Mouse (Mus musculus) left cerebral cortex, postnatal 36 days (tissue): ENCODE results near the gene Cacna2d4. TPM values are rescaled to one million over a fixed set of nuclear protein-coding genes. Genes with fewer than 3 reads are reported as not detected.
A peak's percentile ranks its signal among the peaks of the same experiment; 100 is the strongest.
"Not testable (repeated sequence)": the region's sequence is repeated elsewhere in the genome, so short reads cannot be mapped to it uniquely, and the experiment has no call there.

Source experiments
- DNase-seq, 2 experiments: peaks; one replicate each; pipeline ENCODE4 v3.0.0; 2021 to 2022; ENCODE audit warnings: low spot score in 2 of 2, mixed read lengths in 1 of 2
- intact Hi-C: fragments of 180-260 bp; cut with DNase I; formaldehyde crosslinking; loops from one replicate; pipeline ENCODE4 v1.15.1; 2025
- total RNA-seq, 2 experiments: library from RNA; stranded (reverse); gene quantifications; 2 replicates each; pipeline ENCODE4 v1.2.3; 2021

The Cacna2d4 gene
- 1 to 10 TPM; 2.2 to 2.5 TPM for total RNA-seq

- intact Hi-C loops = loop anchor here (5.0 kb wide), 1 partner anchor 81 kb away; no protein-coding TSS in a partner anchor
Observed at GRCm38 (mm10) chr6:119236241-119236640, at the start of gene Cacna2d4. TSS of gene Cacna2d4 (plus strand) at chr6:119236526.

GRCm38 (mm10) chr6:119186658-119187057, 49.7 kb upstream of the Cacna2d4 start:
- DNase-seq = peak in 1 of 2 experiments; percentile 15

More at GRCm38 (mm10) chr6:119236241-119236640, at the start of gene Cacna2d4:
- no peak for DNase-seq

DNA sequence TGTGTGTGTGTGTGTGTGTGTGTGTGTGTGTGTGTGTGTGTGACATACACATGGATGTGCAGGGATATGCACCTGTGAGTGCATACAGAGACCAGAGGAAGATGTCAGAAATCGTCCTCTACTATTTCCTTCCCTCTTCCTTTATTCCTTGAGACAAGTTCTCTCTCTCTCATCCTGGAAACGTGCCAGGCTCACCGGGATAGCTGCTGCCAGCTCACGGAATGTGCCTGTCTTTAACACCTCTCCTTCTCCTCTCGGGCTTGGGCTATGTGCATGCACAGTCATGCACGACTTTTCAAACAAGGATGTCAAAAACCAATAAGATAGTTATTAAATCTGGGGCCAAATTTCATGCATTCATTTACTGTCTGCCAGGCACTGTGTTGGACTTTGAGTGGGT, 48.7 kb upstream of the Cacna2d4 start:
- DNase-seq = no peak
- intact Hi-C loops = loop anchor here (10.0 kb wide), 1 partner anchor 543 kb away; no protein-coding TSS in a partner anchor

More at GRCm38 (mm10) chr6:119186658-119187057, 49.7 kb upstream of the Cacna2d4 start:
- intact Hi-C loops = loop anchor here (10.0 kb wide), 1 partner anchor 542 kb away; no protein-coding TSS in a partner anchor

DNA sequence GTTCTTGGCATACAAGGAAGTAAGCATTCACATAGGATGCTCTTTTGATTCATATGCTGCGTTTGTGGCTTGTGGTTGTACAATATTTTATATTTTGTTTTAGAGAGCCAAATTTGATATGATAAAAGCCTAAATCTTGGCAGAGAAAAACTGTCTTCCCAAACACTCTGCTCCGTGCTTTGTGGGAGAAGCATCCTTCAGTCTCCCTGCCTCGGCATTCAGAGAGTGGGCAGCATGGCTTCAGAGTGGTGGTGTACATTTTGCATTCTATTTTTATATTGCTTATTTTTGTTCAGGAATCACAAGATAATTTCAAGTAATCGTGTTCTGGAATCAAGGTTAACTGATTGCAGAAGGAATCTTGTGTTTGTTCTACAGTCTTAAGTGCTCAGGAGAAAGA, 44.8 kb upstream of the Cacna2d4 start:
- no peak for DNase-seq
- intact Hi-C loops = no loop called here

DNA sequence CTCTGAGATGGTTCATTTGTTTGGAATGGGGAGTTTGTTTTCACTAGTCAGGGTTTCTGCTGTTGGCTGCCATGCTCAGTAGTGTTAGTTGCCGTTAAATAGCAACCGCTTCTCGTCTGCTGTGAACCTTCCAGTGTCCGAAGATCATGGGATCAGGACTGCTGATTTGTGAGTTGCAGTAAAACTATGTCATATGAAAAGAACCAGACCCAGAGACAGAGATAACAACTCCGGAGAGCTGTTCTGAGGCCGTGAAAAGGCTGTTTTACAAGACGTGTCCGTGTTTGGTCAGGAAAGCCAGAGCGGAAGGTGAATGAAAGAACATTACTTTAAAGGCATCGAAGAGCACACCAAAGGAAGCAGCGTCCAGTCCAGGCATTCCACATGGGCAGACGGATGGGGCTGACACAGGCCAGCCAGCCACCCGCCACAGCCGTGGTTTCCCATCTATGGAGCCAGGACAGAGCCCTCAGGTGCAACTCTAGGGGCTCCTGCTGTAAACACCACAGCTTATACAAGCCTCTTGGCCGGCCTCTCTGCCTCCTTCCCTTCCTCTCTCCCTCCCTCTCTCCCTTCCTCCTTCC, 42.7 kb upstream of the Cacna2d4 start:
- no peak for DNase-seq
- intact Hi-C loops = no loop called here

DNA sequence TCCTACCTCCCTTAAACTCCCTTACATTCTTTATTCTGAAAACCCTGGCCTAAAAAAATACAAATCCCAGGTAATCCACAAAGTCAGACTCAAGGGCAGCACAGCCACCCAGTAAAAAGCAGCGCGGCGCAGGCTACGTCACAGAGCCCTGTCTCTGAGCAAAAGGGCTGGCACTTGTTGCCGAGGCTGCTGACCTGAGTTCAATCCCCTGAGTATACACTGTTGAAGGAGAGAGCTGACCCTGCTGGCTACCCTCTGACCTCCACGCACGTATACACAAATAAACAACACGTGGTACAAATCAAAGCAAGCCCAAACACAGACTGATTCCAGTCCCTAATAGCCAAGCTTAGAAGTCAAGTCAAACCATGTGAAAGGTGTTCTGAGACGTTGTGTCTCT, 42.2 kb upstream of the Cacna2d4 start:
- no peak for DNase-seq
- intact Hi-C loops = no loop called here

DNA sequence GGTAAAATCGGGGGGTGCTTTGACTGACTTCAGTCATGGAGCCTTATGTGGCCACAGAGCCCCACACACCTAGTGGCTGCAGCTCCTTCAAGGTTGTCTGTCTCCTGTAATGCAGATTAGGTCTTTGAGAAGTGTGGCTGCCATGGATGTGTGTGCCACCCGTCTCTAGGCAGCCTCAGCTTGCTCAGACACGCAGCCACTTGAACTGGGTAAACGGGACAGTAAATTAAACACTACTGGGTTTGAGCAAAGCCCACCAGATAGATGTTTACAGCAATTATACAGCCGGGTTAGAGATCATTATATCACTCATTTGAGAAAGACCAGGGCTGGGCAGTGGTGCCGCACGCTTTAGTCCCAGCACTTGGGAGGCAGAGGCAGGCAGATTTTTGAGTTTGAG, 41.7 kb upstream of the Cacna2d4 start:
- intact Hi-C loops = no loop called here
- DNase-seq = no peak

GRCm38 (mm10) chr6:119196382-119197305, 39.7 kb upstream of the Cacna2d4 start, which contains the start of gene Cacna1c:
TSS of gene Cacna1c (minus strand) at chr6:119196418.
- intact Hi-C loops = no loop called here
- DNase-seq = no peak

GRCm38 (mm10) chr6:119198534-119199273, 37.6 kb upstream of the Cacna2d4 start:
- DNase-seq = no peak
- intact Hi-C loops = no loop called here

DNA sequence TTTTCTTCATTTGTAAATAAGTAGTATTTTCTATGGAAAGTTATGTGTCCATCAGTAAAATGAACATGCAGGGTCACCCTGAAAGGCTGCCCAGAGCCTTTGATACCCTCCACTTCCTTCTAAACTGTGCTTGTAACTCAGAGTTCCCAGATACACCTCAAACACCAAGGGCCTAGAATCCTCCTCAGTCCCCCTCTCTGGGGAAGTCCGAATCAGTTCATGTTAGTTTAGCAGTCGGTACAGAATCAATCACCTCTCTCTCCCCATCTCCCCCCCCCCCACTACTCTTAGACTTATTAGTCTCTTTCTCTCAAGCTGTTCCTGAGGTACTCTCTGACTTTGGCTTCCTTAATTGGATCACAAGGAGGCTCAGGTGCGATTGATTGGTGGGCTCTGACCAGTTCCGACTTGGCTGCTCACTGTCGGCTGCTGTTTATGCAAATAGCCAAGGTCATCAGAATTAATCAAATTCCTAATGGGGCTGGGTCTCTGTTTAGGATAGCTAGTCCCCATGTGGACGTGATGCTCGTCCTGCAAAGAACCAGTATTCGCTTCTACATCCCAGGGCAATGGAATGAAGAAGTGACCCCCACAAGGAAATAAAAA, 36.9 kb upstream of the Cacna2d4 start:
- intact Hi-C loops = no loop called here
- no peak for DNase-seq

- DNase-seq = no peak
- intact Hi-C loops = no loop called here
Observed at GRCm38 (mm10) chr6:119200362-119200761, 36.0 kb upstream of the Cacna2d4 start.

- DNase-seq = no peak
- intact Hi-C loops = no loop called here
Observed at GRCm38 (mm10) chr6:119201575-119201974, 34.8 kb upstream of the Cacna2d4 start.

GRCm38 (mm10) chr6:119204286-119204685, 32.0 kb upstream of the Cacna2d4 start:
- intact Hi-C loops = no loop called here

DNA sequence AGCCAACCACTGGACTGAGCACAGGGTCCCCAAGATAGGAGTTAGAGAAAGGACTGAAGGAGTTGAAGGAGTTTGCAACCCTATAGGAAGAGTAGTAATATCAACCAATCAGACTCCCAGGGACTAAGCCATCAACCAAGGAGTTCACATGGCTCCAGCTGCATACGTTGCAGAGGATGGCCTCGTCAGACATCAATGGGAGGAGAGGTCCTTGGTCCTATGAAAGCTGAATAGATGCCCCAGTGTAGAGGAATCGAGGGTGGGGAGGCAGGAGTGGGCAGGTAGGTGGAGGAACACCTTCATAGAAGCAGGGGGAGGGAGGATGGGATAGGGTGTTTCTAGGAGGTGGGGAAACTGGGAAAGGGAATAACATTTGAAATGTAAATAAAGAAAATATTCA, 31.4 kb upstream of the Cacna2d4 start:
- no peak for DNase-seq
- intact Hi-C loops = no loop called here

More at GRCm38 (mm10) chr6:119204286-119204685, 32.0 kb upstream of the Cacna2d4 start:
- no peak for DNase-seq

DNA sequence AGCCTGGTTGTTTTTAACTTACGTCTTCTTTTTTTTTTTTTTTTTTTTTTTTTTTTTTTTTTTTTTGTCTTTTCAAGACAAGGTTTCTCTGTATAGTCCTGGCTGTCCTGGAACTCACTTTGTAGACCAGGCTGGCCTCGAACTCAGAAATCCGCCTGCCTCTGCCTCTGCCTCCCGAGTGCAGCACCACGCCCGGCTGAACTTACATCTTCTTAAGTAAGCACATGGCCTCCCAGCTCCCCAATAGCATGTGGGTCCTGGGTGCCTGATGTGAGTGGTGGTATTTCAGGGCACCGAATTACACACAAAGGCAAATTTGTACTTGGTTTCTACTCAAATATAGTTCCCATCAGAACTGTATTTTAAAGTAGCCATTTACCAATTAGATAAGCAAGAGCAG, 30.3 kb upstream of the Cacna2d4 start:
- intact Hi-C loops, DNase-seq: not testable (repeated sequence)

- intact Hi-C loops = no loop called here
- no peak for DNase-seq
Observed at GRCm38 (mm10) chr6:119213375-119213774, 23.0 kb upstream of the Cacna2d4 start.

DNA sequence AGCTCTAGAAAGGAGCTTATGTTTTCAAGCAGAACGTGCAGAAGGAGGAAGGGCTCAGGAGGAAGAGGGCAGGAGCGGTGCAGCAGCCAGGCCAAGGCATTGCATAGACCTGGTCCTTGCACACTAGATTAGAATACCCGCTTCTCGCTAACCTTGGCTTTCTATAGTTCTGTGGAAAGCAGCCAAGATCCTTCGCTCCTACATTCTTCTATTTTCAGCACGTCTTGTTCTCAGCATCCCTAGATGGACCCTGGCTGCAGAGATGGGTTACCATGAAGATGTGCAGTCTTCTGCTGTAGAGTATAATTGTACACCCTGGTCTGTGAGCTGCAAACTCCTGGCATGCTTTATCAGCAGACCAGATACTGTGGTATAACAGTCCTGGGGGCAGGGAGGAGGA, 22.1 kb upstream of the Cacna2d4 start:
- DNase-seq = no peak
- intact Hi-C loops = no loop called here

- DNase-seq = no peak
- intact Hi-C loops = loop anchor here (5.0 kb wide), 2 partner anchors 108 to 588 kb away; no protein-coding TSS in a partner anchor
Observed at GRCm38 (mm10) chr6:119215040-119215613, 21.2 kb upstream of the Cacna2d4 start.

- intact Hi-C loops = loop anchor here (5.0 kb wide), 2 partner anchors 110 to 590 kb away; no protein-coding TSS in a partner anchor
- no peak for DNase-seq
Observed at GRCm38 (mm10) chr6:119217661-119218060, 18.7 kb upstream of the Cacna2d4 start.
